Mouse (Mus musculus) ES-Bruce4 (cell line): ENCODE measurements around the gene Serpina3j. TPM values are rescaled to one million over a fixed set of nuclear protein-coding genes. Genes with fewer than 3 reads are reported as not detected.

Experiments used
- H3K27ac ChIP-seq: 2 replicates; pipeline ENCODE4 v1.5.1; 2012; ENCODE audit warnings: low read length, inconsistent platforms; ENCODE audit not compliant: insufficient read depth
- H3K27me3 ChIP-seq: 2 replicates; pipeline ENCODE4 v1.6.1; 2012; ENCODE audit warnings: mild to moderate bottlenecking, low read length, inconsistent platforms; ENCODE audit not compliant: control insufficient read depth, poor library complexity, insufficient read depth, severe bottlenecking
- H3K36me3 ChIP-seq: 2 replicates; pipeline ENCODE4 v1.6.1; 2012; ENCODE audit warnings: inconsistent platforms, mild to moderate bottlenecking, low read length, moderate library complexity; ENCODE audit not compliant: control insufficient read depth, poor library complexity, insufficient read depth, severe bottlenecking
- H3K4me1 ChIP-seq: one replicate; pipeline ENCODE4 v1.8.1; 2011; ENCODE audit warnings: low read length; ENCODE audit not compliant: control insufficient read depth, insufficient read depth
- H3K4me3 ChIP-seq: 2 replicates; pipeline ENCODE4 v1.5.1; 2011; ENCODE audit warnings: low read depth, mild to moderate bottlenecking, low read length
- H3K9ac ChIP-seq: 2 replicates; pipeline ENCODE4 v1.6.1; 2012; ENCODE audit warnings: low read depth, mild to moderate bottlenecking, inconsistent platforms; ENCODE audit not compliant: poor library complexity, severe bottlenecking
- H3K9me3 ChIP-seq: replicated peaks from 2 replicates; pipeline ENCODE4 v1.6.1; 2012; ENCODE audit warnings: mild to moderate bottlenecking, low read length, inconsistent platforms; ENCODE audit not compliant: control insufficient read depth, poor library complexity, insufficient read depth, severe bottlenecking
- CTCF ChIP-seq: IDR thresholded peaks from one replicate; pipeline ENCODE4 v1.8.1; 2011; ENCODE audit warnings: low read depth, low read length
- EP300 ChIP-seq: IDR thresholded peaks from 2 replicates; pipeline ENCODE4 v1.6.1; 2011; ENCODE audit warnings: low read depth, low read length; ENCODE audit not compliant: insufficient read depth
- POLR2A ChIP-seq: IDR thresholded peaks from one replicate; pipeline ENCODE4 v1.8.1; 2011; ENCODE audit warnings: low read length; ENCODE audit not compliant: insufficient read depth
- polyA plus RNA-seq: library from polyadenylated mRNA; stranded (reverse); fragments of >200 nt; gene quantifications from 2 replicates; pipeline ENCODE4 v1.2.4, GENCODE M21; 2011; ENCODE audit warnings: low read depth; ENCODE audit not compliant: missing spikeins, insufficient read depth, insufficient read length

The Serpina3j gene
- polyA plus RNA-seq: not detected in 2 replicates

DNA sequence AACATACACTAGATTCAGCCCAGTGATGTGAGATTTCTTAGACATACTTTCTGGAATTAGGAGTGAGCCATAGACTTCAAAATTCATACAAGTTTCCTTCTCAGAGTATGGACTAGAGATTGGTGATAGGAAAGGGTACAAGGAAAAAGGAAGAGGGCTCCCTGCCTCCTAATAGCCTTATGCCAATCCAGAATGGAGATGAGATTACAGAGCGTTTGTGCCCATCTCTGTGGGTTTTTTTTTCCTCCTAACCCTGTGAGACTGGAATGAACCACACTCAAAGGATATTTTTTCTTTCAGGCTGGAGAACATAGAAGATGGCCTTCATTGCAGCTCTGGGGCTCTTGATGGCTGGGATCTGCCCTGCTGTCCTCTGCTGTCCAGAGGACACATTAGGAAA lies at the start of gene Serpina3j:
Serpina3j (plus strand) TSS at position 301 of the 400 bp plus-strand sequence.
- no peak within 1 kb of the TSS for H3K4me3 ChIP-seq
- H3K4me1 ChIP-seq: no peaks in the 10 kb centered on the region
- H3K36me3 ChIP-seq: no peaks in the 10 kb centered on the region
- no peaks in the 10 kb centered on the region for H3K27me3 ChIP-seq
- peaks cover 2% of the 10 kb centered on the region; the same call in 1 of the 2 replicates for H3K9me3 ChIP-seq
- TF ChIP-seq EP300: no peak
- no peak for TF ChIP-seq CTCF
- no peak for TF ChIP-seq POLR2A
- H3K9ac ChIP-seq: no peak within 1 kb of the TSS
- no peak within 1 kb of the TSS for H3K27ac ChIP-seq

DNA sequence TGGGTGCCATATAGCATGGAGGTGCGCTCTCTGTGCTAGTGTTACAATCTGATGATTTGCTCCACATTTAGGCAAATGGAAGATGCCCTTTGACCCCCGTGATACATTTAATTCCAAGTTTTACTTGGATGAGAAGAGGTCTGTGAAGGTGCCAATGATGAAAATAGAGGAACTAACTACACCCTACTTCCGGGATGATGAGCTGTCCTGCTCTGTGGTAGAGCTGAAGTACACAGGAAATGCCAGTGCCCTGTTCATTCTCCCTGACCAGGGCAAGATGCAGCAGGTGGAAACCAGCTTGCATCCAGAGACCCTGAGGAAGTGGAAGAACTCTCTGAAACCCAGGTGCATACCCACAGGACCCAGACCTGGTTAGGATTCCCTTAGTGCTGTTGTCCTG lies 48.0 kb upstream of the Serpina3j start:
- no peak for TF ChIP-seq POLR2A
- no peak for TF ChIP-seq CTCF
- no peak for TF ChIP-seq EP300
- no peaks in the 10 kb centered on the region for H3K4me1 ChIP-seq
- no peak overlapping the region for H3K27ac ChIP-seq
- H3K27me3 ChIP-seq: no peaks in the 10 kb centered on the region
- no peak overlapping the region for H3K4me3 ChIP-seq
- H3K36me3 ChIP-seq: no peaks in the 10 kb centered on the region
- no peaks in the 10 kb centered on the region for H3K9me3 ChIP-seq
- no peak overlapping the region for H3K9ac ChIP-seq

DNA sequence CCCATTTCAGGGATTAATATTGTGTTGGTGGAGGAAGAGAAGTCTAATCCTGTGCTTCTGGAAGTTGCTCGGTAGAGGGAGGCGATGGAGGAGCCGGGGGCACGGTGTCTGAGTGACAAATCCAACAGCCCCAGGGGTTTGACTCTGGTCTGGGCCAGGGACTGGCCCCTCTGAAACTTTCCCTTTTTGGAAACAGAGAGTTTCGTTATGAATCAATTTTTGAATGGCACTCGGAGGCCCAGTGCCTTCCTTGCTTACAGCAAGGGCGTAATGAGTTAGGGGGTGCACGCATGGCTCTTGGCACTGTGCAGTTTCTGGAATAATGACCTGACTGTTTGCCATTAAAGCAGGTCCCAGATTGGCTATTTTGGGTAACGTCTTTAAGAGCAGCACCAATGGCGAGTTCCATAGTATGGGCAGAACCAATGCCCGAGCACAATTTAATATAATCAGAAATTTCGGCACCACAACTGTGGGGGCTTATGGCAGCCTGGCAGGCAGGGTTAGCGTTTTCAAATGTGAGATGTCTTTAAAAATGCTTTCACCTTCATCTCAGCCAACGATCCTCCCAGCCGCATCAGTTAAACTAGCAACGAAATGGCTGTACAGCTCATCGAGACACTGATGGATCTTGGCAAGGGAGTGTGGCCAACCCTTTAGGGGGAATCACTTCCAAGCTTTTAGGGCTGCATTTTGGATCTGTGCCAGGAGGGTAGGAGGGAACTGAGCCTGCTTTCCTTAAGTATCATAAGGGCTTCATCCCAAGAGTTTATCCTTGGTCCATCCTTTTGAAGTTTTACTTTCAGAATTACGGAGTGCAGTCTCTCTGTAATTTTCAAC lies 35.9 kb upstream of the Serpina3j start:
- no peak for TF ChIP-seq POLR2A
- TF ChIP-seq CTCF: no peak
- no peak for TF ChIP-seq EP300
- Histone ChIP-seq H3K27ac (no peak overlapping the region), H3K36me3 (no peaks in the 10 kb centered on the region), H3K4me3 (no peak overlapping the region), H3K27me3 (no peaks in the 10 kb centered on the region), H3K9me3 (peaks cover 23% of the 10 kb centered on the region), H3K9ac (no peak overlapping the region), H3K4me1 (no peaks in the 10 kb centered on the region)

DNA sequence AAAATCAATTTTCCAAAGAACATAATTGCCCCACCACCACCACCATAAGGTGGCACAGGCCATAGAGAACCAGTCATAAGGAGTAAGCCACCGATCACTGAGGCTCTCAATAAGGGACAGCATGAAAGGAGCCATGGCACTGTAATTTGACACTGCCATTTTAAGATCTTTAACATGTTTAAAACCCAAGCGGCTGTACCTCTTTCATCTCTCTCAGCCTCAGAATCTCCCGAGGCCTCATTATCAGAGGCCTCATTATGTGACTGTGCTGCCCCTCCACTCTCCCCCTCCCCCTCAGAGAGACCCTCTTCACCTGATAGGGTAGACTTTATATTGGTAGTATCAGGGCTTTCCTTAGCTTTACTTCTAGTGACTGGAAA lies 35.3 kb upstream of the Serpina3j start:
- Histone ChIP-seq H3K9ac (no peak overlapping the region), H3K36me3 (no peaks in the 10 kb centered on the region), H3K27me3 (no peaks in the 10 kb centered on the region), H3K4me1 (no peaks in the 10 kb centered on the region), H3K9me3 (peaks cover 23% of the 10 kb centered on the region), H3K4me3 (no peak overlapping the region), H3K27ac (no peak overlapping the region)
- no peak for TF ChIP-seq EP300
- TF ChIP-seq POLR2A: no peak
- TF ChIP-seq CTCF: no peak

DNA sequence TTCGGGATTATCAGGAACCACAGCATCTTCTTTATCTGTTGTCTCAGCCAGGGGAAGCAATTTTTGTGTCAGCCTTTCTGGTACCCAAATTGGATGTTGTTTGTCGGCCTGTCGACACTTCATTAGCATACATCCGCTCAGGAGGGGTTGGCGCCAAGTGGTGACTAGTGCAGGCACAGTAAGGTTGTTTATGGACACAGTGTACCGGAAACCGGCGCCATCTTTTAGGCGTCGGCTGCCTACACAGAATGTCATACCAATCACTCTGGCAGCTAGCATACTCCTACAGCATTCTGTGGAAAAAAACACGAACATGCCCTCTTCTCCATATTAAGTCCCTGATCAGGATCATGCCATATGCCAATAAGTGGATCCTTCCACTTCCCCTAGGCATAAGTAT lies 31.0 kb upstream of the Serpina3j start:
- H3K9ac ChIP-seq: no peak overlapping the region

DNA sequence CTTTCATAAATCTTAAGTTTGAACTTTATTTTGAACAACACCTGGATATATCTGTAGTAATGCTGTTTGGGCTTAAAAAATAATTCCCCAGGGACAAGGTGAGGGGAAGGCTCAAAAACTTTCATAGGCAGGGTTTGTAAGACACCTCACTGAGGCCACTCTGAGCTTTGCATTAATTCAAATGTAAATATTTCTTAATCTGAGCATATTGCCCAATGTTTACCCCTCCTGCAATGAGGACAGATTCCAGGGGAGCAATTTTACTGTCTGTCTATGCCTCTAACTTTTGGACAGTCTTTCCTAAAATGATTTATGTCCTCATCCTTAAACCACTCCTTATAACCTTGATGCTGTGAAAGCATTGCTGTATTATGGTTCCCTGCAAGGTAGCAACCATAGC lies 26.0 kb upstream of the Serpina3j start:
- no peaks in the 10 kb centered on the region for H3K4me1 ChIP-seq
- H3K27me3 ChIP-seq: no peaks in the 10 kb centered on the region
- no peaks in the 10 kb centered on the region for H3K36me3 ChIP-seq
- no peak overlapping the region for H3K9ac ChIP-seq
- TF ChIP-seq CTCF (no peak), EP300 (no peak), POLR2A (no peak)
- no peak overlapping the region for H3K27ac ChIP-seq
- H3K4me3 ChIP-seq: no peak overlapping the region
- peaks cover 3% of the 10 kb centered on the region; the same call in 1 of the 2 replicates for H3K9me3 ChIP-seq

More for the DNA sequence above, 31.0 kb upstream of the Serpina3j start:
- Histone ChIP-seq H3K9me3 (peaks cover 8% of the 10 kb centered on the region), H3K4me1 (no peaks in the 10 kb centered on the region), H3K27me3 (no peaks in the 10 kb centered on the region), H3K4me3 (no peak overlapping the region), H3K27ac (no peak overlapping the region), H3K36me3 (no peaks in the 10 kb centered on the region)
- TF ChIP-seq EP300 (no peak), POLR2A (no peak), CTCF (no peak)
